Mouse (Mus musculus) hindbrain, embryonic 16.5 days (tissue): ENCODE data around the gene Zkscan8. TPM values are rescaled to one million over a fixed set of nuclear protein-coding genes. Genes with fewer than 3 reads are reported as not detected.
A peak's percentile ranks its signal among the peaks of the same experiment; 100 is the strongest.
"Not testable (repeated sequence)": the region's sequence is repeated elsewhere in the genome, so short reads cannot be mapped to it uniquely, and the experiment has no call there.

Experiments used
- ATAC-seq: fragments of 200-750 bp; cut with Nextera tagmentation; 2 replicates; pipeline ENCODE4 v1.8.0; 2017; ENCODE audit warnings: moderate TSS enrichment, moderate library complexity
- H3K27ac ChIP-seq: fragments of 300-500 bp; sonication (generic); 2 replicates; pipeline ENCODE4 v1.5.1; 2014; ENCODE audit warnings: low read depth, mild to moderate bottlenecking, control low read depth, low read length, moderate library complexity
- H3K27me3 ChIP-seq: fragments of 300-500 bp; sonication (generic); replicated peaks from 2 replicates; pipeline ENCODE4 v1.6.1; 2014; ENCODE audit warnings: low read length; ENCODE audit not compliant: control insufficient read depth, insufficient read depth
- H3K36me3 ChIP-seq: fragments of 300-500 bp; sonication (generic); 2 replicates; pipeline ENCODE4 v1.6.1; 2014; ENCODE audit warnings: mild to moderate bottlenecking, low read length, moderate library complexity, mixed read lengths; ENCODE audit not compliant: control insufficient read depth, insufficient read depth
- H3K4me1 ChIP-seq: fragments of 300-500 bp; sonication (generic); 2 replicates; pipeline ENCODE4 v1.6.1; 2014; ENCODE audit warnings: low read depth, low read length; ENCODE audit not compliant: control insufficient read depth, insufficient read depth
- H3K4me2 ChIP-seq: fragments of 300-500 bp; sonication (generic); 2 replicates; pipeline ENCODE4 v1.6.1; 2014; ENCODE audit warnings: mild to moderate bottlenecking, low read length, control low read depth, moderate library complexity
- H3K4me3 ChIP-seq: fragments of 300-500 bp; sonication (generic); 2 replicates; pipeline ENCODE4 v1.5.1; 2014; ENCODE audit warnings: mild to moderate bottlenecking, low read length, control low read depth, moderate library complexity
- H3K9ac ChIP-seq: fragments of 300-500 bp; sonication (generic); 2 replicates; pipeline ENCODE4 v1.6.1; 2014; ENCODE audit warnings: low read depth, mild to moderate bottlenecking, control low read depth, low read length, moderate library complexity
- H3K9me3 ChIP-seq: fragments of 300-500 bp; sonication (generic); 2 replicates; pipeline ENCODE4 v1.6.1; 2014; ENCODE audit warnings: mild to moderate bottlenecking, low read length, moderate library complexity; ENCODE audit not compliant: control insufficient read depth
- WGBS: fragments of 180-500 bp; shearing (Covaris S2); extraction: QIAGEN DNeasy Blood & Tissue Kit; methylation state at CpG from one replicate; pipeline ENCODE4 v1.1.7; 2014; 5-methylcytosine and 5-hydroxymethylcytosine counted together
- polyA plus RNA-seq: library from polyadenylated mRNA; unstranded; fragments of >200 nt; fragmentation: Nextera tagmentation; extraction: Ambion mirVana; gene quantifications from 2 replicates; pipeline ENCODE4 v1.2.1, GENCODE M21; 2015

The Zkscan8 gene
- 4.3 and 4.4 TPM in 2 replicates for polyA plus RNA-seq

- peaks cover 3% of the 10 kb centered on the region for H3K4me1 ChIP-seq
- peak within 1 kb of the TSS; percentile 99 for H3K9ac ChIP-seq
- H3K9me3 ChIP-seq = no peaks in the 10 kb centered on the region
- no peaks in the 10 kb centered on the region for H3K27me3 ChIP-seq
- H3K36me3 ChIP-seq = peaks cover 5% of the 10 kb centered on the region
- whole genome bisulfite sequencing = under 1% methylated on average over 39 of the region's 39 CpGs
- H3K4me2 ChIP-seq = peak within 1 kb of the TSS; percentile 74
- peak; percentile 100 for ATAC-seq
- H3K27ac ChIP-seq = peak within 1 kb of the TSS; percentile 91
- peak within 1 kb of the TSS; percentile 95 for H3K4me3 ChIP-seq
These were observed at the start of gene Zkscan8 for GRCm38 (mm10) chr13:21530781-21531201. TSS of gene Zkscan8 (minus strand) at chr13:21531120.

GRCm38 (mm10) chr13:21559793-21560192 lies 28.9 kb upstream of the Zkscan8 start, which contains the start of gene Olfr1535:
TSS of gene Olfr1535 (minus strand) at chr13:21559893.
- Histone ChIP-seq H3K4me3 (no peak within 1 kb of the TSS), H3K27ac (no peak within 1 kb of the TSS), H3K9ac (no peak within 1 kb of the TSS), H3K27me3 (no peaks in the 10 kb centered on the region), H3K4me2 (no peak within 1 kb of the TSS), H3K36me3 (no peaks in the 10 kb centered on the region), H3K4me1 (no peaks in the 10 kb centered on the region), H3K9me3 (no peaks in the 10 kb centered on the region)
- 59% methylated on average over 1 of the region's 1 CpGs for WGBS
- no peak for ATAC-seq

GRCm38 (mm10) chr13:21550416-21551110 lies 19.6 kb upstream of the Zkscan8 start:
- H3K4me3 ChIP-seq = no peak overlapping the region
- ATAC-seq = no peak
- no peak overlapping the region for H3K4me2 ChIP-seq
- H3K27ac ChIP-seq = no peak overlapping the region
- H3K27me3 ChIP-seq = no peaks in the 10 kb centered on the region
- no peak overlapping the region for H3K9ac ChIP-seq
- H3K4me1 ChIP-seq = no peaks in the 10 kb centered on the region
- H3K9me3 ChIP-seq = no peaks in the 10 kb centered on the region
- 49% methylated on average over 3 of the region's 3 CpGs for WGBS
- no peaks in the 10 kb centered on the region for H3K36me3 ChIP-seq

- WGBS = 92% methylated on average over 3 of the region's 3 CpGs
- Histone ChIP-seq H3K9me3 (no peaks in the 10 kb centered on the region), H3K9ac (no peak overlapping the region), H3K4me3 (no peak overlapping the region), H3K27ac (no peak overlapping the region), H3K36me3 (no peaks in the 10 kb centered on the region), H3K4me1 (no peaks in the 10 kb centered on the region), H3K27me3 (no peaks in the 10 kb centered on the region), H3K4me2 (no peak overlapping the region)
- no peak for ATAC-seq
These were observed 18.6 kb upstream of the Zkscan8 start for GRCm38 (mm10) chr13:21549487-21549886.

GRCm38 (mm10) chr13:21542708-21543107 lies 11.8 kb upstream of the Zkscan8 start, which contains the start of gene Olfr1366:
TSS of gene Olfr1366 (minus strand) at chr13:21542808.
- H3K4me2 ChIP-seq = no peak within 1 kb of the TSS
- H3K27ac ChIP-seq = no peak within 1 kb of the TSS
- no peaks in the 10 kb centered on the region for H3K9me3 ChIP-seq
- no peaks in the 10 kb centered on the region for H3K4me1 ChIP-seq
- H3K27me3 ChIP-seq = no peaks in the 10 kb centered on the region
- WGBS = 84% methylated on average over 1 of the region's 1 CpGs
- ATAC-seq = no peak
- H3K9ac ChIP-seq = no peak within 1 kb of the TSS
- no peak within 1 kb of the TSS for H3K4me3 ChIP-seq
- no peaks in the 10 kb centered on the region for H3K36me3 ChIP-seq

- ATAC-seq = no peak
- no peak overlapping the region for H3K27ac ChIP-seq
- H3K9ac ChIP-seq = no peak overlapping the region
- peaks cover 8% of the 10 kb centered on the region for H3K36me3 ChIP-seq
- WGBS = 54% methylated on average over 7 of the region's 7 CpGs
- peak overlapping the region; percentile 62 for H3K4me2 ChIP-seq
- H3K27me3 ChIP-seq = no peaks in the 10 kb centered on the region
- H3K4me3 ChIP-seq = peak overlapping the region; percentile 95
- no peaks in the 10 kb centered on the region for H3K9me3 ChIP-seq
- peaks cover 3% of the 10 kb centered on the region for H3K4me1 ChIP-seq
These were observed 784 bp downstream of the Zkscan8 start for GRCm38 (mm10) chr13:21530136-21530535.

- peak; percentile 100 for ATAC-seq
- H3K9me3 ChIP-seq = no peaks in the 10 kb centered on the region
These were observed 24.7 kb downstream of the Zkscan8 start for GRCm38 (mm10) chr13:21506221-21506649.

GRCm38 (mm10) chr13:21502296-21502695 lies 28.6 kb downstream of the Zkscan8 start:
- Histone ChIP-seq H3K9me3 (no peaks in the 10 kb centered on the region), H3K4me1 (no peaks in the 10 kb centered on the region; the same call in 1 of the 2 replicates), H3K4me2 (no peak overlapping the region), H3K4me3 (no peak overlapping the region), H3K27me3 (no peaks in the 10 kb centered on the region), H3K27ac (no peak overlapping the region), H3K9ac (no peak overlapping the region), H3K36me3 (no peaks in the 10 kb centered on the region)
- 87% methylated on average over 5 of the region's 5 CpGs for WGBS
- ATAC-seq = no peak

More at GRCm38 (mm10) chr13:21506221-21506649, 24.7 kb downstream of the Zkscan8 start:
- Histone ChIP-seq H3K4me2 (peak overlapping the region; percentile 63), H3K27me3 (no peaks in the 10 kb centered on the region), H3K27ac (peak overlapping the region; percentile 88), H3K4me1 (no peaks in the 10 kb centered on the region; the same call in 1 of the 2 replicates), H3K36me3 (no peaks in the 10 kb centered on the region), H3K4me3 (peak overlapping the region; percentile 71), H3K9ac (peak overlapping the region; percentile 76)
- under 1% methylated on average over 21 of the region's 21 CpGs for WGBS

GRCm38 (mm10) chr13:21501182-21501581 lies 29.7 kb downstream of the Zkscan8 start, which contains the start of gene Gm11273:
TSS of gene Gm11273 (minus strand) at chr13:21501418.
- H3K27me3 ChIP-seq, H3K9ac ChIP-seq, H3K4me3 ChIP-seq, H3K36me3 ChIP-seq, H3K4me1 ChIP-seq, H3K4me2 ChIP-seq, ATAC-seq, H3K9me3 ChIP-seq, H3K27ac ChIP-seq: not testable (repeated sequence)
- 94% methylated on average over 17 of the region's 17 CpGs for WGBS
